Mouse (Mus musculus): ENCODE results near the gene Nfix.

Gene Nfix

DNA sequence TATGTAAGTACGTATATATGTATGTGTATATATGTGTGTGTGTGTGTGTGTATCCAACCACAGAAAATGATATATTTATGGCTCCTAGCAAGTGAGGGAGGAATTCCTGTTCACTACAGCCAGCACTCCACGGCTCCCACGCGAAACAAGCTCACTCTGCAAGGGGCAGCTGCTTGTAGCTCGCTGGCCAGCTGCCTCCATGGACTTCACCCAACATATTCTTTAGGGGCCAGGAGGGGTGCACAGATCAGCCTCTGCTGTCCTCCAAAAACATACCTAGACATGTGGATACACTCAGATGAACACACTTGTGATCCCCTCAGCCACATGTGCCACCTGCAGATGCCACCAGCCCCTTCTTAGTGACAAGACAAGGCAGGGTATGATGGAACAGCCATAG lies 67.6 kb downstream of the Nfix start:
- no peak for DNase-seq

DNA sequence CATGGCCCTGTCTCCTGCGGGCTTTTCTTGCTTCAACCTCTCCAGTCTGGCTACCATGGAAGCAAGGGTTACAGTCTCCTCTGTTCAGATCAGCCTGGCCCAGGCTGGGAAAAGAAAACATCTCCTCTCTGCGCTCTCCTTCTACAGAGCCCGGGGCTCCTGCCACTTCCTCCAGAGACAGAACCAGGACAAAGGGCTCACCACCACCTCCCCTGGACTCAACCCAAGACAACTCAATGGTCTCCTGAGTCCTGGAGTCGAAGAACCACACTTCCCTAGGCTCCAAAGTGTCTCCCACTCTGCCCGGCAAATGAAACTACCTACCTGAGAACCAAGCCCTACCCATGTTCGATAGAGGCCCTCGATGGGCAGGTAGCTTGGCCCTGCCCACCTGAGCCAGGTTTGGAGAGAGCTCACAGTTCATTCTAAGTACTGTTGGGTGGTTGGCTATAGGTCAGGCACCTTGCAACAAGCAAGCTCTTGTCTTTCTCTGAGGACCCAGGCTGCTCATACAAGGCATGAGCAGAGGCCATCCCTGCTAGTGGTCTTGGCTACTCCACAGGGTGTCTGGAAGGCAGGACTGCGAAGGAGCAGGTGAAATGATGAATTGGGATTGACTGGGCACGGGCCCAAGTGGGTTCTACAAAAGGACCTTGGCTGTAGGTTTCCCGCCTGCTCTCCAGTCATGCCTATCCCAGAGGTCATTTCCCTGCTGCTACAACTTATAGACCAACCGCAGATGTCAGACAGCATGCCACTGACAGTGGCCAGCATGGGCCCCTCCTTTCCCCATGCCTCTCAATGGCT lies 68.6 kb downstream of the Nfix start:
- DNase-seq, result no peak

DNA sequence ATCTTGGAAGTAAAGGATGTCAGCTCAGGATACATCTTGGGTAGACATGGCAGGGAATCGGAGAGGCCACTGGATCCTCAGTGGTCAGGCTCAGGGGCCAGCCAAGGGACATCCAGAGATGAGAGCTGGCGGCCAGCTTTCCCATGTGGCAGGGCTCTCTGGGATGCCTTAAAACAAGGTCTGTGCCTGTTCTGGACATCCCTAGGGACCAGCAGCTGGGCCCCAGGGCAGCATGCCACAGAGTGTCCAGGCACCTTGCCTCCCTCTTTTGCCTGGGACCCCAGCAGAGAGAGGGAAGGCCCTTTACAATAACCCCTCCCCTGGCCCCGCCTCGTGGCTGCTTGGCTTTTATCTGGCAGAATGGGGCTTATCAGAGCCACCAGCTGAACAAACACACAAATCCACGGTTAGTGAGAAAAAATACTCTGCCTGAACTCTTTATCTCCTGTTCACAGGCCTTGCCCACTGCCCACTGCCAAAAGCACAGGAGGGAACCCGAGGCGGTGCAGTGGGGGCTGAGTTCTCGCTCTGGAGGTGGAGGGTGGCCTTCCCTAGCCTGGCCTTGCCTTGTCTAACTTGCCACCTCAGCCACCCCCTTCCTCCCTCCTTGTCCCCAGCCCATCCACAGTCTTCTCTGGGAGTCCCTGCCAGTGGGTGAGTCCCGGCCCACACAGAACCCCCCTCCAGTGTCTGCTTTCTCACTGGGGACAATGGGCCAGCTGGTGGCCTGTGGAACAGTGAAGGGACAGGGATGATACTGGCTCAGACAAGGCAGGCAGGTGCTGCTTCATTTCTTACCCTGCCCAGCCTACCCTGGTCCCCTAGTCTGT lies 69.4 kb downstream of the Nfix start:
- no peak for DNase-seq

DNA sequence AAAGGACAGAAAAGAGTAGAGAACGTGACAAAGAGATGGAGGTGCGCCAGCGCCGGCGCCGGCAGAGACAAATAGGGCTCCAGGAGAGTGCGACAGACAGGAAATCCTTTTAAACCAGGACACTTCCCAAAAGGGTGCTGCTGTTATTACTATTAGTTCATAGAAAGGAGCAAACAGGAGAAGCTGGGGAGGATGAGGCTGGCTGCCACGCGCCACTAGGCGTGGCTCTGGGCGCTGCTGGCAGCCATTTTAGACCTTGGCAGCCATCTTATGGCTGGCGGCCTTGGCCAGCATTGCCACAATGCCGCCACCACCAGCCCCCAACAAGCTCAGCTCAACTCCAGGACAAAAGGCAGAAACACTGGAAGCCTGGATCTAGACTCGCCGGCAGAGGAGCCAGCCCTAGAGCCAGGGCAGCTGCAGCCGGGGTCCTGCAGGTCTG lies 70.2 kb downstream of the Nfix start:
- DNase-seq, result peak; percentile 68

DNA sequence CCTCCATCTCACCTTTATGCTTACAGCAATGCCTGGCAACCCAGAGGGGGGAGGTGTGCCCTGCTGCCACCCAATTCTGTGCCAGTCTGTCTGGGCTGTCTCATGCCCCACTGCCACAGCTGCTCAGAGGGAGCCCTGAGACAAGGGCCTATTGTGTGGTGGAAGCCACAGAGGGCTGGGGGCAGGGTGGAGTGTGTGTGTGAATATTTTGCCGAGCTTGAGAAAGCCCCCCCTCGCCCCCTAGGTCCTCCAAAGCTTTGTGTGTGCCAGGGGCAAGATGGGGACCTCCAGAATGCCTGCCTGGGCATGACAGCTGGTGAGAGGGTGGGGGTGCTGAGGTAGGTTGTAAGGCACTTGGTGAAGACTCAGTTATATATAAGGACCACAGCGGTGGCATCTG lies 71.7 kb downstream of the Nfix start:
- no peak for DNase-seq

DNA sequence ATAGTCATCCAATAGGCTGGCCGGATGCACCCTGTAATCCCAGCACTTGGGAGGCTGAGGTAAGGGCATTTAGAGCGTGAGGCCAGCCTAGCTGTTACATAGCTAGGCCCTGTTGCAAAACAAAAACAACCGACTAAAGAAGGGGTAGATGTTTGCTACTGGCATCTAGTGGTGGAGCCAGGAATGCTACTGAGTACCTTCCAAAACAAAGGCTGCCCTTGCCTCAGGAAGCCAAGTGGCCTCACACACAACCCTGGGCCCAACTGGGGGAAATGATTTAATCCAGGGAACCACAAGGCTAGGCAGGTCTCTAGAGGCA lies 74.2 kb downstream of the Nfix start:
- peak; percentile 68 for DNase-seq

DNA sequence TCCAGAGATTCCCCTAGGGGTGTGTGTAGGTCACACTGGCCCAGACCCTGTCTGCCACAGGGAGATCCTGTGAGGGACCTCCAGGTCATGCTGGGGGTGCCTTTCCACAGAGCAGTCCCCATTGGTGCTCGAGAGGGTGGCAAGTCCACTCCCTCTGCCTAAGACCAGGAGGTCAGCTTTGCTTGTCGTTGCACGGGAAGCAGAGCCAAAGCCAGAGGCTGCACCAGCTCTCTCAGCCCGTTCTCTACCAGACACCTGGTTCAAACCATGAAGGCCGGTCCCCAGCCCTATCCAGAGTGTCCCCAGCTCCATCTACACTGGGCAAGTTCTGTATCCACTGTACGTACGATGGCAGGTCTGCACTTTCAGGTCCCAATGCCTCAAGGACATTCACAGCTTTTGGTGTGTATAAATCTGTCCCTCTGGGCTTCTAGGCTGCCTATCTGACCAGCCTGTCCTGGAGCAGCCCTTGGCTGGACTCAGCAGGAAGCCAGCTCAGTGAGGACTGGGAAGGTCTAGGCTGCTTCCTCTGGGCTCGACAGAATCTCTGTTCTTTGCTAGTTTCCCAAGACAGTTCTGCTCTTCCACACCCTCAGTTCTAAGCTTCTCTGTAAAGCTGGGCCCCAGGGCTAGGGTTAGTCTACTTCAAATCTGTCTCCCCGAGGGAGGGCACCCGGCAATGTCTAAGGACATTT lies 74.8 kb downstream of the Nfix start:
- no peak for DNase-seq

DNA sequence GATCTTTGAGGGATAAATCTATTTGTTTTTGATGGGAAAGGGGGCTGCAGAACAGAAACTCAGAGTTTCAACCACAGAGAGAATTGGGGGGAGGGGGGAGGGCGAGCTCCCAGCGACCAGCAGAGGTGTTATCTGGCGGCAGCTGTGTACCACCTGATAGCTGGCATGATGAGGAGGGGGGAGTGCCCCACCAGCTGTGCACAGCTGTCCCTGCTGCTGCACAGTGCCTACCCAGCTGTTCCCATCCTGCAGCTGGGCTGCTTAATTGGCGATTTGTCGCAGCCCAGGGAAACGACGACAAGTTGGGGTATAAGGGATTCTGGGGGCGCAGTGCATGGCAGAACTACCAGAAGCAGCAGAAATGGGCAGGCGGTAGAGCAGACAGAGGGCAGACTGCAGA lies 75.5 kb downstream of the Nfix start:
- no peak for DNase-seq

DNA sequence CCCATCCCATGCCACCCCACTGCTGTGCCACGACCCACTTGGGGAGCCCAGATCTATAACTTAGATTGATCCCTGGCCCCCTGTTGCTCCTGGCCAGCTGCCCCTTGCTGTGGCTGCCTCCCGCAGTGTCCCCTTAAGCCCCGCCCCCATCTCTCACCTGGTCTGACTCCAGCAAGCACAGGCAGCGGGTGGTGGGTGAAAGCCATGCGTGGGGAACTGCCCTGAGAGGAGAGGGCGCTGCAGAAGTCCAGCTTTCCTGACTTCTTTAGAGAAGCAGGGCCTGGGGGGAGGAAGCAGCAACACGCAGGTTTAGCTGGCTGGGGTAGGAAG lies 76.6 kb downstream of the Nfix start:
- DNase-seq, result peak; percentile 65

DNA sequence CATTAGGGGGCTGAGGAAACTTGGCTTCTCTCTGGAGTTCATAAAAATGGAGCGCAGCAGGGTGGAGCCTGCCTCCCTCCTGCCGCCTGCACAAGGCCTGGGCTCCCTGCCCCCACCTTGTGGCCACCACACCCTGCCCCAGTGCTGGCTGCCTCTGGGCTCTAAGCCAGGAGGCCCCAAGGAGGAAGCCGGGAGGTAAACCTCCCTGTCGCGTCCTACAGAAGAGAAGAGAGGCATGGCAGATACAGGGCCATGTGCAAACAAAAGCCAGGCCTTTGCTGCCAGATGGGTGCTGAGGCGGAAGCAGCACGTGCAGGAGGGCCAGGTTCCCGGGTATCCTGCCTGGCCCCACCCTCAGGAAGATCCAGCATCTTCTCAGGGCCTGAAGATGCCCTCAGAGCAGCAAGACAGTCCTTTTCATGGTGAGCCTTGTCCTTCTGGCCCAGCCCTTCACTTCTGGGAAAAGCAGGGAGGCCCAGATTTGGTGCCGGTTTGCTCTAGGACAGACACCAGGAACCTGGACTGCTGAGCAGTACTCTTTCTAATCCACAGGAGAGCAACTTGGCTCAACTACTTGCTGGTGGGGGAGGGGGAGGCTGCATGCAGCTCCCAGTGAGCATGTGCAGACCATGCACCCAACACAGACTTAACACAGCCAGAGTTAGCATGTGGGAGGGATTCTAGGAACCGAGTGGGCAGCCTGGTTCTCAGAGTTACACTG lies 77.1 kb downstream of the Nfix start, which contains the start of gene G430095P16Rik:
Gene G430095P16Rik, plus strand, starts transcription at position 158 of the 721 bp plus-strand sequence.
- DNase-seq, result peak; percentile 77

DNA sequence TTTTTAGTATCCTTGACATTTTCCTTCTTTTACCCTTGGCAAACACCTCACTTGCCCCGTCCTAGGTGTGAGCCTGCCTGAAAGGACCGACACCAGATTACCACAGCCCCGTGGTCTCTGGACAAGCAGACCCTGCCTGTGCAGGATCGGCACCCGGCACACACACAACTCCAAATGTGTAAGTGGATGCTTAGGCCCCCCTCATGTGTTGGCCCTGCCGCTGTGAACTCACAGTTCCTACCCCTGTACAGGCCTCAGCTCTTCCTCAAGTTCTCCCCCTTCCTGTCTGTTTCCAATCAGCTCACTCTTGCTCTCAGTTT lies 77.7 kb downstream of the Nfix start:
- no peak for DNase-seq

DNA sequence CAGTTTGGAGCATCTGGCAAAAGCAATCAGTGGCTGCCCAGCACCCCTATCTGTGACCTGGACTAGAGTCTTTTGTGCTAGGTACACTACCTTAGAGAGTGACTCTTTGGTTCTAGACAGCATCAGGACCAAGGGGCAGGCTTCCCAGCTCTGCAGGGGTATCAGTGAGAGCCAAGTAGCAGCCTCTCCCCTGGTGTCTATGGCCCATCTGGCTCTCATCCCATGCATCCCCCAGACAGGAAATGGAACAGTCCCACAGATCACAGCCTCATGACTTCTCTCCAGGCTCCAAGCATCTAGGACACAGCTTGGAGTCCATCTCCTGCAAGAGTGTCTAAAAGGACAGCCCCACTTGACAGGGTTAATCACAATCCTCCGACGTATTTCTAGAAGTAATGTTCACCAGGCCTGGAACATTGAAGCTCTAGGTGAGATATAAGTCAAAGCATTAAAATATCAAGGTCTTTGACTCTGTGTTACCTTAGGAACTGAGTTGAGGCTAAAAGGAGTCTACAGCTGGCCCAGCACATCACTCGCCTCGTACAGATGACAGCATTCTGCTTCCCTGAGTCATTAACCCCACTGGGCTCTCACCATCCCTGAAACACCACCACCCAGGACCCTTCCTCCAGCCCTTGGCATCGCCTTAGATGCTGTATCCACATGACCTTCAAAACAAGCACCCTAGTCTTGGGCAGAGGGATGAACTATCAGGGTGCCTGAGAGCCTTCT lies 81.0 kb downstream of the Nfix start:
- no peak for DNase-seq

DNA sequence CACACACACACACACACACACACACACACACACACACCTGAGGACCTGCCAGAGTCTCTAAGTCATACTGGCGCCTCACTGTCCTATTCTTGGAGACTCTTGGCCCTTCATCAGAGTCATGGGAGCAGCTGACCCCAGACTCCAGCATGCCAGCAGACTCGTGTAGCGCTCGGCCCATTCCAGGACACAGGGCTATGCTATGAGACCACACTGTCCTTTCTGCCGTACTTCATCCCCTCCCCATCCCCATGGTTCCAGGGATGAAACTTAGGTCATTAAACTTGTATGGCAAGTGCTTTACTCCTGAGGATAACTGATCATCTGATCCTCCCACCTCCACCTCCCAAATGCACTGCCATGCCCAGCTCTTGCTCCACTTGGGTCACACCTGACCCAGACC lies 81.7 kb downstream of the Nfix start:
- no peak for DNase-seq

DNA sequence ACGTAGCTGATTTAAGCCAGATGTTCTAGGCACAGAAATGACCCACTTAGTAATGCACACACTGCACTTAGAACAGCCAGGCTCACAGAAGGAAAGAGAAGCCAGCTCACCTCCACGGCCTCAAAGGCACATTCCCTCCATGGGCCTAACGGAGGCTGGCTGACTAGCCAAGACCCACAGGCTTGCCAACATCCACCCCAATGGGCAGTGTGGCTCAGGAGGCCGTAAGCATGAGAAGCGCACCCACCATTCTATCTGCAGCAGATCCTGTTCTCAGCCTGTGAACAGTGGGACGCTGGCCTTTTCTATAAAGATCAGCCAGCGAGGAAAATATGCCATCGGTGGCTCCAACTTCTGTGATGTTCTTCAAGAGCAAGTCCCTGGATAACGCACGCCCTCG lies 83.4 kb downstream of the Nfix start:
- no peak for DNase-seq

DNA sequence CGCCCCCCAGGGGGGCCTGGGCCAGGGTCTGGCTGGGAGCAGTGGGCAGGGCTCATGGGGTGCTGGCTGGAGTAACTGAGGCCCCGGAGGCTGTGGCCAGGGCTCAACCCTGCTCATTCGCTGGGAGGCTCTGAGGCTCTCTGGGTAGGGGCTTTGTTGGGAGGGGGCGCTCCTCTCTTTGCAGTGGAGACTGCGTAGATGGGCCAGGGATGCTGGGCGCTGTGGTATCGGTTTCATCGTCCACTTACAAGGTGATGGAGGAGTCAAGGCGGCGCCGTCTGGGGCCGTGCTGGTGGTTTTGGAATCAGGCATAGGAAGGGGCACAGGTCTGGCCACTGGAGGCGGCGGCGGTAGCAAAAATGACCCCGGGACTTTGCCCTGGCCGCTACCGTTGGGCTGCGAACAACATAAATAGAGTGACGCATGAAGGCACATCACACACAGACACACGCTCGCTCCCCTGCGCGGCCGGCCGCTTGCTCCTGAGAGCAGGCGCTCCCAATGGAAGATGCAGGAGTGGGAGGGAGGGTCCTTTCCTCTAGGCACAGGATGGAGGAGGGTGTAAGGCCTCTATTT lies 84.2 kb downstream of the Nfix start:
- no peak for DNase-seq

DNA sequence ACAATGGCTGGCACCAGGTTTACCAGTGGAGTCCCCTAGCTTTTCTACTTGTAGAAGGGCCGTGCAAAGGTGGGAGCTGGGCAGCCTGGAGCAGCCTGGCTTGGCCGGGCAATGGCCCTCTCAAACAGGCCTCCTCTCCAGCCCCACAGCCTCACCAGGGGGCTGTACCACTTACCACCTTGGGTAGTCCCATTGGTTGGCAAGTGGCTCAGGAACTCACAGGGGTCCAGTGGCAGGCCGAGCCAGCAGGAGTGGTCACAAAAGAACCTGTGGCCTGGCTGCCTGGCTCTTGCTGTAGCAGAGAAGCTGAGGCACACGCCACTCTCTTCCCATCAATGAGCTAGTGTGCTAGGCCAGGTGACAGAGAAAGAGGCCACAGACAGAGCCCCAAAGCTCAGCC lies 86.0 kb downstream of the Nfix start:
- no peak for DNase-seq

DNA sequence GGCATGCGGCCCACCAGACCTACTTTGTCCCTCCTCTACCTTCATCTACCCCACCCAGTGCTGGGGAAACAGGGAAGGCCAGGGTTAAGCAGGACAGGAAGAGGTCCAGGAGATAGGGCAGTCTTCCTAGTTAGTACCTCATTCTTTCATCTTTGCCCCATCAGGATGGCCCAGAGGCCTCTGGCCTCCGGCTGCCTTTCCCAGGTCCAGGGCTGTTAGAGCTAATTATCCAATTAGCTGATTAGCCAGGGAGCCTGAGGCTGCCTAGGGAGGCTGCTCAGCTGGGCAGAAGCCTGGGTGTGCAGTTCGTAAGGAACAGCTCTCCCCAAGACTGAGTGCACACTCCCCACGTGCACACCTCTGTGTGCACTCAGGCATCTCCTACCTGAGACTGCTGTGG lies 86.8 kb downstream of the Nfix start:
- DNase-seq, result no peak

DNA sequence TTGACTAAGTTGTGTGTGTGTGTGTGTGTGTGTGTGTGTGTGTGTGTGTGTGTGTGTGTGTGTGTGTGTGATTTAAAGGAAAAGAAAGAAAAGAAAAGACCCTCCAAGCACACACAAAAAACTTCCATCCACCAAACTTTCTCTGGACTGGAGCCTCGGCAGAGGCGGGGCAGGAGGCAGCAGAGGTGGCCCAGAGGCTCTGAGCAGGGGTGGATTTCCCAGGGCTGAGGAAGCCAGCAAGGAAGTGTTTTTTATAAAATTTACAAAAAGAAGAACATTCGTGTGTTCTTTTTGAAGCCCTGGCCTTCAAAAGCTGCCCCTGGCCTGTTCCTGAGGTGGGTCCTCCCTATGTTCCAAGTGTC lies 87.4 kb downstream of the Nfix start:
- no peak for DNase-seq

DNA sequence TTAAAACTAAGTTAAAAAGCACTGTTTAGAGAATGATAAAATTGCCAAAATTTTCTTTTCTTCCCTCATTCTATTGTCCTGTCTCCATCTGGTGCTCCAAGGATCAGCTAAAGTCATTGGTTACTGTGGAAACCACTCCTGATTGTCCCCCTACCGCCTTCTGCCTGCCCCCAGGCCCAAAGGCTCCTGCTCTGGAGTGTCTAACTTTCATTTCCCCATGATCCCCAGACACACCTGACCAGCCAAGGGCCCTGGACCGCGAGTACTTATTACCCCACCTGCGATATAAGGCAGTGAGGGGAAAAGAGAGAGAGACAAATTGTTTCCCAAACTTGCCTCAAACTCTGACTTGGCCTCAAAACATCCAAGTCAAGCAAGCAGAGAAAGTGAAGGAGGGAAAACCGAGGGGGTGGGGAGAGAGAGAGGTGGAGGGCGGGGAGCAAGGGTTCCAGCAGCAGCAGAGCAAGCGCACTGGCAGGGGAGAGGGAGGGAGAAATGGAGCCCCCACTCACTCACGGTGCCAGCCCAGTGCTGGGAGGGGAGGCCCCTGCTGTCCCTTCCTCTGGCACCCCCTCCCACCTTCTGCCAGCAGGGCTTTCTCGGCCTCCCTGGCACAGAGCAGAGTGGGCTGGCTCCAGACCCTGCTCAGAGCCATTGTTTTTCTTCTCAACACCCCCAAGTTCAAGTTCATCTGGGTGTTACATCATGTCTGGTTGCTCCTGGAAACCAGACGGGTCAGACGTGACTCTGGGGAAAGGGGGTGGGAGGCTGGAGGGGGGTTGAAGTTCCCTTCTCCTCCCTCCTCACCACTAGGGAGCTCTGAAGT lies 88.0 kb downstream of the Nfix start:
- DNase-seq, result no peak

DNA sequence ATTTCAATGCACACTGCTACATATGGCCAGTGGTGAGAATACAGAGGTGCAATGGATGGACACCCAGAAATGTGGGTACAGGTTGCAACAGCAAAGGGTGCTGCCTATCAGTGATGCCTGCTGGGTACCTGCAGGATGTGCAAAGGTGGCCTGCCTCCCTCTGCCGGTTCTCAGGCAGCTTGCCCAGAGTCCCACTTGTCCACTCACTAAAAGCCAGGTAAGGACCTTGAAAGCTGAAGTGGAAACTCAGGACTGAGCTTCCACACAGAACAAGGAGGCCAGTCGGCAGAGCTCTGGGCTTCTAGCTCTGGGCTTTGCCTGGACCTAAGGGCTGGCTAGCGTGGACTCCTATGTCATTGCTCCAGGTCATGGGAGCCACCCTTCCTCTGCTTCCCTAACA lies 88.8 kb downstream of the Nfix start:
- DNase-seq, result no peak

DNA sequence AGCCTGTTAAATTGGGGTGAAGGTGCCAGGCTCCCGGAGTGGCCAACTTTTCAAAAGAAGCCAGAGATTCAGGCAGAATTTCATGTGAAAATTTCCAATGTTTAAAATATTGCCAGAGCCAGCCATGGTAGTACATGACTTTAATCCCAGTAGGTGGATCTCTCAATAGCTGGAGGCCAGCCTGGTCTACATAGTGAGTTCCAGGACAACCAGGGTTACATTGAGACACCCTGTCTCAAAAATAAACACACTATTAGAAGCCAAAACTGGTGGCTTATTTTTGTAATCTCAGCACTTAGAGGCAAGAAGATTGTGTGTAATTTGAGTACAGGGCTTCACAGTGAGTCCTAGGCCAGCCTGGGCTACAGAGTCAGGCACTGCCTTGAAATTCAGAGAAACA lies 90.2 kb downstream of the Nfix start:
- no peak for DNase-seq
